Mouse (Mus musculus) urinary bladder, adult 18-20 months (tissue): Measurements from ENCODE around the gene Atp5d.

Experiments used
- DNase-seq, 2 experiments: peaks; one replicate each; pipeline ENCODE4 v3.0.0; 2022; ENCODE audit warnings: low spot score in 2 of 2, mixed read lengths in 2 of 2

Atp5d gene

DNA sequence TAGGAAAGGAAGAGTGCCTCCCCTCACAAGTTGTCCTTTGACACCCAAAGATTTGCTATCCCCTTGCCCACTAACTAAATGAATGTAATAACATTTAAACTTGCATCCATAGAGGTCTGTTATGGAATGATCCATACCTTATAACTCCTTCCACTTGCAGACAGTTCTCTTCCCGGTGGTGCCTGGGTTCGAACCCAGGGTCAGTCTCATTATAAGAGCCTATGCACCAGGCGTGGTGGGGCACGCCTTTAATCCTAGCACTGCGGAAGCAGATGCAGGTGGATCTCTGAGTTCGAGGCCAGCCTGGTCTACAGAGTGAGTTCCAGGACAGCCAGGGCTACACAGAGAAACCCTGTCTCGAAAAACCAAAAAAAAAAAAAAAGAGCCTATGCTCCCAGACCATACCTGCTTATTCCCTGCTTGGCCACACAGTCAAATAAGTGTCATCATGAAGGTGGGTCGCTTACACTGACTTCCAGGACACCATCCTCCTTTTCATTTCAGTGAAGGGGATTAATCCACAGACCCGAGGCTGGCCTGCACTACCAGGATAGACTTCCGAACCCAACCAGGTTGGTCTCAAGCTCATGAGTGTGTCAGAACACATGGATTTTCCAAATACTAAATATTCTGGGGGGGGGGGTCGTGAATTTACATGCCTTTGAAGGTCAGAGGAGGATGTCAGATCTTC lies 1.7 kb downstream of the Atp5d start:
- DNase-seq = no peak

DNA sequence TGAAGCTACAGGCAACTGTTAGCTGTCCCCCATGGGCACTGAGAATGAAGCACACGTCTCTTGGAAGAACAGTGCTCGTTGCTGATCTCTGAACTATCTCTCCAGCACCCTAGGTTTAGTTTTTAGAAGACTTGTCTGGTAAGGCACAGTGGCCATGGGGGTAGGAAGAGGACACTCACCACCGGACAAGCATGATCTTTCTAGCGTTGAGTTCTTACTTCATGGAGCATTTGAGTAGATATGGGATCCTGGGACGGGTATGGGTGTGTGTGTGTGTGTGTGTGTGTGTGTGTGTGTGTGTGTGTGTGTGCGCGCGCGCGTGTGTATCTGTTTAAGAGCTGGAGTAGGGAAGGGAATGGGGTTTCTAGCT lies 2.2 kb downstream of the Atp5d start, which contains the start of gene Cbarp:
TSS of gene Cbarp (minus strand) at position 170 of the 370 bp plus-strand sequence.
- DNase-seq = no peak

DNA sequence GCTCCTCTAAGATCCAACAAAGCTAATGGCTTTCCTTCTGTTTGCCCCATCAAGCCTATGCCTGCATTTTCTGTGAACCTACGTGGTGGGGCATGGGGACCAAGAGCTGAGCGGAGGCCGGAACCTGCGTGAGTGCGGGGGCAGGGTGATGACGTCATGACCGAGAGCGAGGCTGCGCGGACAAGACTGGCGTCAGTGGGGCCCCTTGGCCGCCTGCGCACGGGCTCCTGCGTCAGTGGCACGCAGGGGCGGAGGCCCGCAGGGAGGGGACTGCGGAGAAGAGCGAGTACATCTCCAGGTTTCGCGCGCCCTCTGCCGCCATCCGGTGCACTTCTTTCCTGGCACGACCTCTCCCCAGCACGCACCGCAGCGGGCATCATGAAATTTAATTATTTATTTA lies 2.8 kb downstream of the Atp5d start:
- DNase-seq = peak; percentile 89 to 95

DNA sequence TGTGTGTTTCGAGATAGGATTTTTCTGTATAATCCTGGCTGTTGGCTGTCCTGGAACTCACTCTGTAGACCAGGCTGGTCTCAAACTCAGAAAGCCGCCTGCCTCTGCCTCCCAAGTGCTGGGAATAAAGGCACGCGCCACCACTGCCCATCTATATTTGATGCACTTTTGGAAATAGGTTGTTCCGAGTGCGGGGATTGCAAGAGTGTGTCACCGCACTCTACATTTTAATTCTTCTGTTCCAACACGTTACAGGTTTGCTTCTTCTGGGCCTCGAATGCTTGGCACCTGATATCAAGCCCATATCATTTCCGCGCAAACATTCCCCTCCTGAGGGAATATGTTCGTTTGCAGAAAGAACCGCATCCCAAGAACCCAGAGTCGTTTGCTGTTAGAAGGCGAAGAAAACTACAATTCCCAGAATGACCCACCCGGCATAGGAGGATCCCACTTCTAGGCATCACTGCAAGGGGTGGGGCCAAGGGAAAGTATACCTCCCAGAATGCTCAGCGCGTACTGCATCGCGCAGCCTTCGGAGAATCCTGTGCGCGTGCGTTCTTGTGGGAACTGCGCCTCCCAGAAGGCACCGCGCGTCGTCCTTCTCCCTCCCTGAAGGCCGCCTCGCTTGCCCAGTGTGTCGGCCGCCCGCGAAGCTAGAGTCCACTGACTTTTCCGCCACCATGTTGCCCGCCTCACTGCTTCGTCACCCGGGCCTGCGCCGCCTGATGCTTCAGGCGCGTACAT lies 3.5 kb downstream of the Atp5d start:
- peak; percentile 83 to 93 for DNase-seq

DNA sequence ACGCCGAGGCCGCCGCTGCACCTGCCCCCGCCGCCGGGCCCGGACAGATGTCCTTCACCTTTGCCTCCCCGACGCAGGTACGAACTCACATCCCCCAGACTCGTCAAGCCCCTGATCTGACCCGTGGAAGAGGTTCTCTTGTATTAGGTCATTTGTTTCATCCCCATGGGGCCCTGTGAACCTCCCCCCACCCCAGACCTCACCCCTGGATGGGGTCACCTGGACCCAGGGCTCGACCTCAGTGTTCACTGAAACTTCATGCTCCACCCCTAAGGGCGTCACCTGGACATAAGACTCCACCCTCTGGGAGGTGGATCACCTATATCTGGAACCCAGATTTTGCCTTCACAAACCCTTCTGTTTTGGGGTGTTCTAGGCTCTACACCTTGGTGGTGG lies 4.1 kb downstream of the Atp5d start:
- DNase-seq = no peak

DNA sequence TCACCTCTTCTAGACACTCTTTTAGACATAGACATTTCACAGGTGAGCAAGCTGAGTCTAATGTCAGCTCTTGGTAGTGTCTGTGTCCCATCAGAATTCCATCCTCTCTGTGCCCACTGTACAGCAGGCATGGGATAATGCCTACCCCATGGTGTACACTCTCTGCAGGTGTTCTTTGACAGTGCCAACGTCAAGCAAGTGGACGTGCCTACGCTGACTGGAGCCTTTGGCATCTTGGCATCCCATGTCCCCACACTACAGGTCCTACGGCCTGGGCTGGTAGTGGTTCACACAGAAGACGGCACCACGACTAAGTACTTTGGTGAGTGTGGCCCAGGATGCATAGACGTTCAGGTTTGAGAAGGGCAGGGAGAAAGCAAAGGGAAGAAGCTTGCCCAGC lies 5.2 kb downstream of the Atp5d start:
- no peak for DNase-seq

DNA sequence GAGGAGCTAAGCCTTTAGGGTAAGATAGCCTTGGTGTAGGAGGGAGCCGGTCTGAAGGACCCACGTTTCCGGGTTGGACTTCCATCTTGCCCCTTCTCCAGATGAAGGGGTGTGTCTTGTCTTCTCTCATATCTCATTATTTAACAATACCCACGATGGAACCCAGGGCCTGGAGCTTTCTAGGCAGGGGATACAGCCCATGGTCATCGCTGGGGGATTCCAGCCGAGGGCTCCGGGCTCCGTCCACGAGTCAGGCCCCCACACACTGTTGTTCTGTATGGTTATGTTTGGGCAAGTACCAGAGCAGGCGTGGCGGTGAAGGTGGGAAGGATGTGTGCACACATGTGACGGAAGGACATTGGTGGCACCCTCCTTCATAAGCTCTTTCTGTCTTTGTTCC lies 5.7 kb downstream of the Atp5d start:
- no peak for DNase-seq

DNA sequence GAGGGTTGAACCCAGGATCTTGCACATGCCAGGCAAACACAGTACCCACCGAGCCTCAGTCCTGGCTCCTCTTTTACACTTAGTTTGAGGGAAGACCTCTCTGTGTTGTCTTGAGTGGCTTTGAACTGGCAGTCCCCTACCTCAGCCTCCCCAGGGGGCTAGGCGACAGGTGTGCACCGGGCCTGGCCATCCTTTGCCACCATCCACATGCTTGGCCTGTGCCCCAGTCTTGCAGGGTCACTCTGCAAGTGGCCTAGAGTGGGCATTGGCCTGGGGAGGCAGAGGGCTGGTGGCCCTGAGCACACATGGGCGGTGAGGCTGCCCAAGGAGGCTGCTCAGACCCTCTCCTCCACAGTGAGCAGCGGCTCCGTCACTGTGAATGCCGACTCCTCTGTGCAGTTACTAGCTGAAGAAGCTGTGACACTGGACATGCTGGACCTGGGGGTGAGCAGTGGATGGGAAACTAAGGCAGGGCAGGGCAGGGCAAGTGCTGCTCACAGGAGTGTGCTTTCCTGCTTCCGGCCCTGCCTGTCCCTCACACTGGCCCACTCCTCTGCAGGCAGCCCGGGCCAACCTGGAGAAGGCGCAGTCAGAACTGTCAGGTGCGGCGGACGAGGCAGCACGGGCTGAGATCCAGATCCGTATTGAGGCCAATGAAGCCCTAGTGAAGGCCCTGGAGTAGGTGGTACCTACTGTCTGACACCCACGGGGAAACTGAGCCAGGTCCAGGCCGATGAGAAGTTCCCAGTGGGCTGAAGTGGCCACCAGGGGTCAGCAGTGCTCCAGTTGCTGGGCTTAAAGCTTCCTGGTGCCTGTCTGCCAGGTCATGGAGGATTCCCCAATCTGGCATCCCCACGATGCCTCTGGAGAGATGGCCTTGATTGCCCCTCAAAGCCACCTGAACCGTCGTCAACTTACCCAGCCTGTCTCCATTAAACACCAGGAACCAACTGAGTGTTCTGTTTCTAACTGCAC lies 6.7 kb downstream of the Atp5d start:
- DNase-seq = peak in 1 of 2 experiments; percentile 64

DNA sequence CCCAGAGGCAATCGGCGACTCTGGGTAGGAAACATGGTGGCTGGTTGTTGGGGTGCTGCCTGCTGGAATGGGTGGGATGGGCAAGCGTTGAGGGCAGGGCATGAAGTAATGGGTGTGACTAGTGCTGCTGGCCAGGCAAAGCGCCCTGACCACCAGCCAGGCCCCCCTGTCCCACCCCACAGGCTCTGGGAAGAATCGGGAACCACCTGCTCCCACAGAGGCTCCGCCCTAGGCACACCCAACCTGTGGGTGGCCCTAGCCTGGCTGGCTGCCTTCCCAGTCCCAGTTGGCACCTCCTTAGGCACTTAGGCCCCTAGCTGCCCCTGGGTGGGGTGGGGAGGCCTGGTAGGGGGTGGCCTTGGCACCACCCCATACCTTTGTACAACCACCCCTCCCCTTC lies 7.5 kb downstream of the Atp5d start:
- DNase-seq = no peak

DNA sequence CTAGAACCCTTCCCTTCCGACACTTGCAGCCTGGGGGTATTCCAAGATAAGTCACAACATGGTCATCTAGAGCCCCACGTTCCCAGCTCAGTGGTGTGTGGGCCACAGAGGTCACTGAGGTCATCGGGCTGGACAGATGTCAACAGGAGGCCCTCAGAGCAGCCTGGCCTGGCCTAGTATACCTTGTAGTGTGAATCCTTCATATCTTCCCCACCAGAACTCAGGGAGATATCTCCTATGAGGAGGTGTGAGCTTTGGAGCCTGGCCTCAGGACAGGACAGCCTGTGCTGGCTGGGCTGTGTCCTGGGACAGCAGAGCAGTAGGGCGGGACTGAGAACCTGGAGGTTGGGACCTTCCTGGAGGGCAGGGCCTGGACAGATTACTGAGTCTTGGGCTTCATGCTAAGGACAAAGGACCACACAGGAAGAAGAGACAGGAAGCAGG lies 8.2 kb downstream of the Atp5d start:
- DNase-seq = no peak

DNA sequence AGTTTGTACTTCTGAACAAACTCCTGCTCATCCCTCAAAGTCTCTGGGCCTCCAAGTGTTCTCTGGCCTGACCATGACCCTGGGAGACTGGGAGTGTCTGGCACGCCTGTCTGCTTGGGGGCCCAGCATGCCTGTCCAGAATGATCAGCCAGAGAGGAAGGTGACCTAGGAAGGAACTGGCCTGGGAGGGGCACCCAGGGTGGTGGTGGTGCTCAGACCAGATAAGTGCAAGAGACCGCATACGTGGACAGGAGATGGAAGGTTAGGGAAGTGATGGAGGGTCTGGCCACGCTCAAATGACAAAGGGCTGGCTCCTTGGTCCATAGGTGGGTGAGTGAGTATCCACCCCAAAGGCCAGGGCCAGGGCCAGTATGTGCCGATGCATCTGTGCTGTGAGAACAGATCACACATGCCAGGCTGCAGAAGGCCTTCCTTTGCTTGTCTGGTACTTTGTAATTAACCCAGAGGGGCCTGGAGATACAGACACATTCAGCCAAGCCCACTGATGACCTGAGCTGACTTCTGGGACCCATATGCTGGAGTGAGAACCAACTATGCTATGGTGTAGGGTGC lies 8.8 kb downstream of the Atp5d start:
- DNase-seq = no peak

DNA sequence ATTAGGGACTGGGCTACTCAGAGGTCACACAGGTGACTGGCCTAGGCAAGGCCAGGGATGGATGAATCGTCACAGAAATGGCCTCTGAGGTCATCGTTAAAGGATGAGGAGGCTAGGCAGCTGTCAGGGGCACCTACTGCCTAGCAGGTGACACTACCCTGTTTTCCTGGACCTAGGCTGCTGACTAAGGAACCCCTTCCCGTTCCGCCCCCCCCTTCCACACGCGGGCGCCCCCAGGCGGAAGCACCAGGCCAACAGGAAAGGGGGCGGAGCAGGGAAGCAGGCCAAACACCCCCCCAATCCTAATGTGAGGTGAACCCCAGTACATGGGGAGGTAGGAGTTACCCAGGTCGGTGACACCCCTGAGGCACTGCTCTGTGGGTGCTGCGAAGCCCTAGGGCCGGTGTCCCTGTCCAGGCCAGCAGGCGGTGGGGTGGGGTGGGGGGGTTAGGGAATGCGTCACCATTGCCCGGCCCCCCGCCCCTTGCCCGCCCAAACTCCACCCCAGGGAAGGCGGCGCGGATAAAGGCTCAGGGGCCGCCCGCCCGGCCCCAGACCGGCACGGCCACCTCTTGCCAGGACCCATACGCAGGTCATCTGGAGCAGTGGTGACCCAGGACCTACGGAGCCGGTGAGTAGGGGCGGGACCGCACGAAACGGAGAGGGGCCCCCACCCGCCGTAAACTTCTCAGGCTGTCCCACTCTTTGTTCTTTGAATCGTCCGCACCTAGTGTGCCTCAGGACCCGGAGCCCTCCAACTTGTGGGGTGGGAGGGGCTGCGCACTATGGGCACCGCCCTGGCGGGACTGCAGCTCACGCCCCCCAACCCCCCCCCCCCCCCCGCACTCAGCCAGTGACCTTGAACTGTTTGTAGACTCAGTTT lies 9.5 kb downstream of the Atp5d start, which contains the start of gene Midn:
TSS of gene Midn (plus strand) at position 554 of the 883 bp plus-strand sequence.
- peak; percentile 80 to 83 for DNase-seq

DNA sequence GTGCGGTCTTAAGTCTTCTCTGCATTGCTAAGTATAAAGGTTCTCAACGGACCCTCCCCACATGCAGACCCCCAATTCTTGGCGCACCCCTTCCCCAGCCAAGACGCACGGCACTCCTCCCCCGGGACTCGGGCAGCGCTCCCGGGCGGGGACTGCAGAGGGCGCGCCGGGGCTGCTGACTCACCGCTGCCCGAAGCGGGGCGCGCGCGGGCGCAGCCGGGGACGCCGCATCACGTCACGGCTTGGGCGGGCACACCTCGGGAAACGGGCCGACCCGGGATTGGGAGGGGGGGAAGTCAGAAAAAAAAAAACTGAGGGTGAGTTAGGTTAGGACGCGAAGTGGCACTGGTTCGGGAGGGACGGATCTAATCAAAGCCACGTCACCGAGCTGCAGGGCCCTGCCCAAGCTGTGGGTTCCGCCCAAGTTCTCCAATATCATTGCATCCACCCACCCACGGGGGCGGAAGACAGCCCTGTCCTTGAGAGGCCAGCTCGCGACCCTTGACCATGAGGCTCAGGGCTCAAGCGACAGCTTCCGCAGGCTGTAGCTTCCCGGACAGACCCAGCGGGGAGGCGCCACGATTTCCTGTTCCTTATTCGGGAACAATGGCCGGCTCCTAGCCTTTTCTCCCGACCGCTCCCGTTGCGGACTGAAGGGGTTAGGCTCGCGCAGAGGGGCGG lies 10.3 kb downstream of the Atp5d start:
- peak; percentile 90 to 93 for DNase-seq

DNA sequence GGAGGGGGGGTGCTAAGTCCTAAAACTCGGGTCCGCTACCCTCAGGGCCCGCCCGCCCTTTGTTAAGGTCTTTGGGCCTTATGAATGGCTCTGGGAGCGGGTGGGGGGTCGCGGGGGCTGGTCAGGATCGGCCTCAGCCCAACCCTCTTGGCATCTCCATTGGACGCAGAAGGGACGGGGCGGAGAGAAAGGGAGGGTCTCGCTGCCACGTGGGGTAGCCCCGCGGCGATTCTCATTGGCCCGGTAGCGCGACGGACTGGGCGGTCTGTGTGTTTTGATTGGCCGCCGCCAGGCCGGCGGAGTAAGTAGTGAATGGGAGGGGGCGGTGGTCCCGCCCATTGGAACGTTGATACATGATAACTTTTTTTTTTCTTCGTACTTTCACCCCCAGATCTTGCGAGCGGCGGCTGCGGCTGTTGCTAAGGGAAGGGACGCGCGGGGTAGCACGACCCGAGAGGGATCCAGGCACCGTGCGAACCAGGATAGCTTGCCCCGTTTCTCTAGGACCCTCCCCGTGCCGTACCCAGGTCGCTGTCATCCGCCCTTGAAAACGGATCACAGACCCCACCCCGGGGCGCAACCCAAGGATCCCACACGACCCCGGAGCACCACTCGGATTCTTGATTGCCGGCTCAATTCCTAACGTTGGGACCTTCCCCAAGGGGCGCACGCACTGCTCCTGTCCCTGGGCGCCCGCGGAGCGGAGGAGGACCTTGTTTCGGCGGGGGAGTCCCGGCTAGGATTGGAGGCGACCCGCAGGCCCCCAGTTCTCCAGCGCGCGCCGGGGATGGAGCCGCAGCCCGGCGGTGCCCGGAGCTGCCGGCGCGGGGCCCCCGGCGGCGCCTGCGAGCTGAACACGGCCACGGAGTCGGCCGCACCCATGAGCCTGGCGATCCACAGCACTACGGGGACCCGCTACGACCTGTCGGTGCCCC lies 11.1 kb downstream of the Atp5d start:
- DNase-seq = peak; percentile 88 to 97

DNA sequence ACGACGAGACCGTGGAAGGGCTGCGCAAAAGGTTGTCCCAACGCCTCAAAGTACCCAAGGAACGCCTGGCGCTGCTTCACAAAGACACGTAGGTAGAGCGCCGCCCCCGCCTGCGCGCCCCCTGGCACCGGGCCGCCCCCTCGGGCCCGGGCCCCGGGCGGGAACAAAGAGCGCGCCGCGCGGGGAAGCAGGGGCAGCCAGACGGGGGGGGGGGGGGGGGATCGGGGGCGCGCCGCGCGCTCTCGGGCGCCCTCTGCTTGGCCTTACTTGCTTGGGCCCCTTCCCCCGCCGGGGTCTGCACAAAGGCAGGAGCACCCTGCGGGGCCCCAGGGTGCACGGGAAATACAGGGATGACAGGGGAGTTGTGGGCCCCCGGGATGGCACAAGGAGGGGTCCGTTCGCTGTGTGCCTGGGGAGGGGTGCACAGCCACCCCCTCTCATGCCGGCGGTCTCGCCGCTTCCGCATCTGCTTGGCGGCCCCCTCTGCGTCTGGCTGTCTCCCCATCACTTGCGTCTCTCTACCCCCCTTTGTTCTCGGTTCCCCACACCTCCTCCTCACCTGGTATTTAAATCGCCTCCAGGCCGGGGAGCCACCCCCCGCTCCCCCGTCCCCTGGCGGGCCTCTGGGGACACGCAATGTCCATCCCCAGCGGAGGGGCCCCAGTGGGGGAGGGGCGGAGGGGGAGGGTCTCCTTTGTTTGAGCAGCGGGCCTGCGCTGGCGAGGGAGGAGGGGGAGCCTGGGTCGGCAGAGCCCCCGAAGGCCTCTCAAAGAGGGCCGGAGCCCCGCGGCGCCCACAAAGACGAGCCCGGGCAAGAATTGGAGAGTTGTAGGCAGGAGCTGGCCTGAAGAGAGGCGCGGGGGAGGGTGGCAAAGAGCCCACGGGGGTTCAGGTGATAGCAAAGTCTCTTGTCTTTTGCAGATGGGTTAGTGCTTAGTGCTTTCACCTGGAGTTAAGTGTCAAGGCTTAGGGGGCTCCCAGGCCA lies 12.1 kb downstream of the Atp5d start:
- DNase-seq = peak in 1 of 2 experiments; percentile 74

DNA sequence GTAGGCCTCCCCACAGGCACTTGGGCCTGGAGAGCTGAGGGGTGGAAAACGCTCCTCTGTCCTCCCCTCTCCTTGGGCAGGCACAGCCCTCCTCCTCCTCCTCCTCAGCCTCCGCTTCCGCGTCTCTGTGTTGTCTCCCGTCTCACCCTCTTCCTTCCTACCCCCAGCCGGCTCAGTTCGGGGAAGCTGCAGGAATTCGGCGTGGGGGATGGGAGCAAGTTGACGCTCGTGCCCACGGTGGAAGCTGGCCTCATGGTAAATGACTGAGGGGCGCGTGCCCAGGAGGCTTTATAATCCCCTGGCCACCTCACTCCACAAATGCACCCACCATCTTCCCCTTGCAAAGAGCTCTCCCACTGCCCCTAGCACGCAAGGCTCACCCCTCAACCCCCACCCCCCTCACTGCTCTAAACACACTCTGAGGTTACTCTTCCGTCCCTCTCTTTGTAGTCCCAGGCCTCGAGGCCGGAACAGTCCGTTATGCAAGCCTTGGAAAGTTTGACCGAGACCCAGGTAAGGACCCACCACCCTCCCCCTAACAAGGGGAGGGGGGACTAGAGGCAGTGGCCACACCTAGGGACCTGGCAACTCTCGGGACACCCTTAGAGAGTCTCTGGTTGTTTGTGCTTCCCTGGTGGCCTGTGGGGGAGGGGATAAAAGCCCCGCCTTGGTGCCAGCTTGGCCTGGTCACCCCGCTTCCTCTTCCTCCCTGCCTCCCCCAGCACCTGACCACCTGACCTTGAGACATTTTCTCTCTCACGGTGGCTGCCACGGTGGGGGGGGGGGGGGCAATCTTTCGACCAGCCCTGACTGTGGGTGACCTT lies 13.0 kb downstream of the Atp5d start:
- peak; percentile 60 to 64 for DNase-seq
